Mouse (Mus musculus) lung, adult 2 months (tissue): Measurements from ENCODE around the gene Stk4.

ENCODE experiments used
- CTCF ChIP-seq: fragments of 200-500 bp; IDR thresholded peaks from 2 replicates; pipeline ENCODE4 v1.5.1; 2011; ENCODE audit warnings: mild to moderate bottlenecking, low read length, control low read depth; ENCODE audit not compliant: insufficient read depth
- POLR2A ChIP-seq: fragments of 200-500 bp; IDR thresholded peaks from 2 replicates; pipeline ENCODE4 v1.6.1; 2011; ENCODE audit warnings: low read depth, mild to moderate bottlenecking, control low read depth, low read length, borderline replicate concordance; ENCODE audit errors: extremely low read depth

GRCm38 (mm10) chr2:164054671-164055070, 15.5 kb upstream of the Stk4 start:
- TF ChIP-seq CTCF (no peak), POLR2A (no peak)
